Mouse (Mus musculus): Measurements from ENCODE around the gene Enpp1. TPM values are rescaled to one million over a fixed set of nuclear protein-coding genes. Genes with fewer than 3 reads are reported as not detected.

Gene Enpp1
- total RNA-seq, 2 experiments from 2014 or later: 5.5 to 6.5 TPM

GRCm38 (mm10) chr10:24614726-24615125 lies 97.2 kb downstream of the Enpp1 start:
- no peak for DNase-seq
- intact Hi-C loops (cut with DNase I): no loop called here

- peak; percentile 55 to 72 for DNase-seq
- intact Hi-C loops (cut with DNase I): no loop called here
These were observed 102.2 kb downstream of the Enpp1 start for GRCm38 (mm10) chr10:24609766-24610165.

GRCm38 (mm10) chr10:24609146-24609545 lies 102.8 kb downstream of the Enpp1 start:
- intact Hi-C loops (cut with DNase I): no loop called here
- no peak for DNase-seq

GRCm38 (mm10) chr10:24603727-24604126 lies 108.2 kb downstream of the Enpp1 start:
- intact Hi-C loops (cut with DNase I): no loop called here

GRCm38 (mm10) chr10:24603035-24603434 lies 108.9 kb downstream of the Enpp1 start:
- DNase-seq: no peak
- intact Hi-C loops (cut with DNase I): no loop called here

More at GRCm38 (mm10) chr10:24603727-24604126, 108.2 kb downstream of the Enpp1 start:
- no peak for DNase-seq

- intact Hi-C loops (cut with DNase I): loop anchor here (10.0 kb wide), 1 partner anchor 285 kb away; no protein-coding TSS in a partner anchor
- no peak for DNase-seq
These were observed 112.2 kb downstream of the Enpp1 start for GRCm38 (mm10) chr10:24599802-24600201.

GRCm38 (mm10) chr10:24598693-24599092 lies 113.3 kb downstream of the Enpp1 start:
- no peak for DNase-seq

GRCm38 (mm10) chr10:24597789-24598188 lies 114.2 kb downstream of the Enpp1 start:
- intact Hi-C loops (cut with DNase I): loop anchor here (2.0 to 10.0 kb wide), 2 partner anchors 23 to 283 kb away; no protein-coding TSS in a partner anchor
- DNase-seq: no peak

More at GRCm38 (mm10) chr10:24598693-24599092, 113.3 kb downstream of the Enpp1 start:
- intact Hi-C loops (cut with DNase I): loop anchor here (10.0 kb wide), 1 partner anchor 284 kb away; no protein-coding TSS in a partner anchor

- intact Hi-C loops (cut with DNase I): loop anchor here (2.0 to 10.0 kb wide), 2 partner anchors 24 to 282 kb away; no protein-coding TSS in a partner anchor
- peak in 1 of 2 experiments; percentile 46 for DNase-seq
These were observed 115.1 kb downstream of the Enpp1 start for GRCm38 (mm10) chr10:24596869-24597339.

GRCm38 (mm10) chr10:24596003-24596868 lies 115.7 kb downstream of the Enpp1 start:
- intact Hi-C loops (cut with DNase I): loop anchor here (2.0 to 10.0 kb wide), 2 partner anchors 25 to 281 kb away; no protein-coding TSS in a partner anchor
- peak; percentile 63 to 78 for DNase-seq

GRCm38 (mm10) chr10:24595250-24596002 lies 116.5 kb downstream of the Enpp1 start, which contains the start of gene Ccn2:
TSS of gene Ccn2 (plus strand) at chr10:24595442.
- DNase-seq: peak; percentile 87 to 89
- intact Hi-C loops (cut with DNase I): loop anchor here (2.0 to 10.0 kb wide), 2 partner anchors 25 to 281 kb away; no protein-coding TSS in a partner anchor

- DNase-seq: peak; percentile 46 to 74
- intact Hi-C loops (cut with DNase I): loop anchor here (5.0 to 10.0 kb wide), 2 partner anchors 101 to 279 kb away; no protein-coding TSS in a partner anchor
These were observed 118.4 kb downstream of the Enpp1 start for GRCm38 (mm10) chr10:24593556-24593955.

GRCm38 (mm10) chr10:24592969-24593368 lies 119.0 kb downstream of the Enpp1 start:
- DNase-seq: no peak
- intact Hi-C loops (cut with DNase I): loop anchor here (5.0 to 10.0 kb wide), 2 partner anchors 101 to 278 kb away; no protein-coding TSS in a partner anchor

GRCm38 (mm10) chr10:24592318-24592717 lies 119.6 kb downstream of the Enpp1 start:
- intact Hi-C loops (cut with DNase I): loop anchor here (5.0 to 10.0 kb wide), 2 partner anchors 100 to 278 kb away; no protein-coding TSS in a partner anchor
- DNase-seq: no peak

- intact Hi-C loops (cut with DNase I): loop anchor here (1.0 to 10.0 kb wide), 5 partner anchors 31 to 277 kb away; no protein-coding TSS in a partner anchor
- DNase-seq: no peak
These were observed 120.2 kb downstream of the Enpp1 start for GRCm38 (mm10) chr10:24591741-24592140.

GRCm38 (mm10) chr10:24591136-24591535 lies 120.8 kb downstream of the Enpp1 start:
- DNase-seq: peak; percentile 85 to 93

GRCm38 (mm10) chr10:24590546-24590945 lies 121.4 kb downstream of the Enpp1 start:
- DNase-seq: no peak
- intact Hi-C loops (cut with DNase I): loop anchor here (2.0 to 10.0 kb wide), 4 partner anchors 32 to 276 kb away; no protein-coding TSS in a partner anchor

More at GRCm38 (mm10) chr10:24591136-24591535, 120.8 kb downstream of the Enpp1 start:
- intact Hi-C loops (cut with DNase I): loop anchor here (1.0 to 10.0 kb wide), 5 partner anchors 32 to 276 kb away; no protein-coding TSS in a partner anchor

- no peak for DNase-seq
- intact Hi-C loops (cut with DNase I): no loop called here
These were observed 122.7 kb downstream of the Enpp1 start for GRCm38 (mm10) chr10:24589238-24589637.

- no peak for DNase-seq
These were observed 123.1 kb downstream of the Enpp1 start for GRCm38 (mm10) chr10:24588824-24589223.

More at GRCm38 (mm10) chr10:24588824-24589223, 123.1 kb downstream of the Enpp1 start:
- intact Hi-C loops (cut with DNase I): no loop called here
